Mouse (Mus musculus): ENCODE results near the gene Rer1. TPM values are rescaled to one million over a fixed set of nuclear protein-coding genes. Genes with fewer than 3 reads are reported as not detected.
A peak's percentile ranks its signal among the peaks of the same experiment; 100 is the strongest.

The Rer1 gene
- polyA plus RNA-seq, 1 experiment from 2014 or later = 167 TPM

DNA sequence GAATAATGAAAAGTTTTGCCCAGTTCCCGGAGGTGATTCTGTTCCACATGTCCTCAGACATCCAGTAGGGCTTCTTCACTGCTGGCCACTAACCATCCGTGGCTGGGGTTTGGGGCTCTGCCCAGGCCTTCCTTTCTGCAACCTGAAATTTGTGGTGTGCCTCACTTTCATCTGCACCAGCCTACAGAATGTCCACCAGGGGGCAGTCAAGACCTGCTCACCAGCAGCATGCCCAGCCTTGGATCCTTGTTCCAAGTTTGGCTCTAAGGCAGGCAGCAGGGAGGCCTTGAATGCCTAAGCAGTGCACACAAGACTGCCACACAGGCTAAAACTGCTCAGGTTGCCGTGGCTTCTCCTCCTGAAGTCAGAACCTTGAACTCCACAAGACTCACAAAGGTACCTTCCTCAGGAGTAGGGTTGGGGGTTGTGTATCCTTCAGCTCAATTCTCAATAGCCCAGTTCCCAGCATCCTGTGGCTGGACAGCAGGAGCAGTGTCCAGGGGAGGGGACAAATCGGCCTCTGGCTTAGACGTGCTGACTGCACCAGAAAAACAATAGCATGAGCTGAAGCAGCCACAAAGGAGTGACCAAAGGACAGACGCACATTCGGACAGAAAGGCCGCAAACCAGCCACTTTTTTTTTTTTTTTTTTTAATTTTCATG lies 9.2 kb upstream of the Rer1 start:
- WGBS = 42% methylated on average over 8 of the region's 8 CpGs
- no peak overlapping the region for H3K4me2 ChIP-seq (replicated peaks; ENCODE audit: low read depth, low read length)
- H3K9ac ChIP-seq (ENCODE audit: low read depth, low read length) = no peak overlapping the region
- H3K4me1 ChIP-seq (ENCODE audit: control insufficient read depth, insufficient read depth, low read length) = no peaks in the 10 kb centered on the region
- no peak overlapping the region for H3K27ac ChIP-seq (ENCODE audit: low read depth, low read length)
- H3K4me3 ChIP-seq (ENCODE audit: low read length) = no peak overlapping the region
- no peaks in the 10 kb centered on the region for H3K9me3 ChIP-seq (ENCODE audit: control insufficient read depth, low read length)
- H3K27me3 ChIP-seq (ENCODE audit: control insufficient read depth, insufficient read depth, low read length) = no peaks in the 10 kb centered on the region
- ATAC-seq (ENCODE audit: low FRiP score, low TSS enrichment) = peak; percentile 73
- 0 out of 2 replicates have a peak, but pooled peaks cover 2% of the 10 kb centered on the region for H3K36me3 ChIP-seq (ENCODE audit: control insufficient read depth, insufficient read depth, low read length)

DNA sequence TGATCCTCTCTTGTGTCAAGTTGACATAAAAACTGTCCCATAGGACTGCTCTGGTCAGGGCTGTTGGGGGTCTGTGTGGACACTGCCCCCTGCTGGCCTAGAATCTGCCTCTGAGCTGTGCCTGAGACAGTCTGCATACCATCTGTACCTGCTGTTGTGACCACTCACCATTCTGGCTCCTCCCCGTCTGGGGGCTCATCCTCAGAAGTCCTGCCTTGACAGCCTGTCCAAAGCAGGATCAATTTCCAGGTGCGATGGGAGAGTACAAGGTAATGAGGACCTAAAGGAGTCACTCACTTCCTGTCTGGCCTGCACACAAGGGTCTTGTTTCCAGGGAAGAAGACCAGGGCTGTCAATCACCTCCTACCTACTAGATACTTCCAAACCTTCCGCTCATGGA lies 8.4 kb upstream of the Rer1 start:
- Histone ChIP-seq H3K36me3 (ENCODE audit: control insufficient read depth, insufficient read depth, low read length) (0 out of 2 replicates have a peak, but pooled peaks cover 2% of the 10 kb centered on the region), H3K9ac (ENCODE audit: low read depth, low read length) (no peak overlapping the region), H3K4me3 (ENCODE audit: low read length) (no peak overlapping the region), H3K4me2 (replicated peaks; ENCODE audit: low read depth, low read length) (no peak overlapping the region), H3K9me3 (ENCODE audit: control insufficient read depth, low read length) (no peaks in the 10 kb centered on the region), H3K27me3 (ENCODE audit: control insufficient read depth, insufficient read depth, low read length) (no peaks in the 10 kb centered on the region), H3K27ac (ENCODE audit: low read depth, low read length) (no peak overlapping the region), H3K4me1 (ENCODE audit: control insufficient read depth, insufficient read depth, low read length) (no peaks in the 10 kb centered on the region)
- ATAC-seq (ENCODE audit: low FRiP score, low TSS enrichment) = peak; percentile 68; the same call in 1 of the 2 replicates
- 71% methylated on average over 3 of the region's 3 CpGs for WGBS

DNA sequence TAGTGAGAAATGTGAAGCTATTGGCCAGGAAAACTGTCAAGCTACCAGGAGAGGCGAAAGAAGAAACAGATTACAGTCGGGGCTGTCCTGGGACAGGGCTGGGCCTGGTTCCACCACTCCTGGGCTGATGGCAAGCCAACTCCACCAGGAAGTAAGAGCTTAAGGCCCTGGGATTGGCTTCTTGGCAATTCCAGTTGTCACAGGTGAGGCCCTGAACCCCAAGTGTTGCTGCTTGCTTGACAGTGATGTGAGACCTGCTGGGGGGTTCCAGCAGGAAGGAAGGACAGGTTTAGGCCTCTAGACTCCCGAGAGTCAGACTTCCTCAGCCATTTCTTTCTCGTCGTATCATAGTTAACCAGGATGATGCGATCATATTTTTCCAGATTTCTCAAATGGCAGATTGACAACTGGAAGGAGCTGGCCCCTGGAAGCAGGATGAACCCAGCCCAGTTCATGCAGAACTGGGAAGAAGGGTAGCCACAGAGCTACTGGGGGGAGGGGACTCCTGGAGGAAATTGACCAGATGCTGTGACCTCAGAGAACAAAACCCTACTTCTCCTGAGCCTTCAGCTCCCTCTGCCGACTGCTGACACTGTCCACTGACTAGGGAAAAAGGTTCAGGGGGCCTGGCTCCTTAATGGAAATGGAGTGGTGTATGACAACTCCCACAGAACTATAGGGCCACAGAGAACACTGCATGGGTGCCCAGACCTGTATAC lies 7.4 kb upstream of the Rer1 start:
- H3K27ac ChIP-seq (ENCODE audit: low read depth, low read length) = no peak overlapping the region
- H3K4me3 ChIP-seq (ENCODE audit: low read length) = no peak overlapping the region

DNA sequence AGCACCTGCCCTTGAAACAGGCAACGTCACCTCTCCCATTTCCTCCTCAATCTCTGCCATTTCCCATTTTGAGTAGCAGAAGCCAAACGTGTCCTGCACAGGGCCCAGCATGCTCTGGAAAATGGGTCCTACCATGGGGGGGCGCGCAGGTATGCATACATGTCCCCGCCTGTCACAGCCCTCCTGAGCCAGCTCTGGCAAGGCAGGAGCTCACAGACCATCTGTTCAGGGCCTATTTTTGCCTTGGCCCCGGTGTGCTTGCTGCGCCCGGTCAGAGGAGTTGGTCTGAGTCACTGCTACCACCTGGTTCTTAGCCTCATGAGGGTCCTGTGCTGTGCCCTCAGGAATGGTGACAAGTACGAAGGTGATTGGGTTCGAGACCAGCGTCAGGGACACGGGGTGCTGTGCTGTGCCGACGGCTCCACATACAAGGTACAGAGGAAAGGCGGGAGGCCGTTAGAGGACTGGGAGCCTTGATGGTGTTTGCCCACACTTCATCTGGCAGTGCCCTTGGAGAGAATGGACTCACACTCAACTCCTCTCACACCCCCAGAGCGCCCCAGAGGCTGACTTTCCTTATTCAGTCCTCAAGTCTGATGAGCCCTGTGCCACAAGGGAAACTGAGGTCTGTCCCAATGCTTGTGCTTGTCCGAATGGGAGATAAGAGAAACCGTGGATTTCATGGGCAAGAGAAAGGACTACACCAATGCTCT lies 6.7 kb upstream of the Rer1 start:
- Histone ChIP-seq H3K4me2 (replicated peaks; ENCODE audit: low read depth, low read length) (no peak overlapping the region), H3K27me3 (ENCODE audit: control insufficient read depth, insufficient read depth, low read length) (no peaks in the 10 kb centered on the region), H3K9me3 (ENCODE audit: control insufficient read depth, low read length) (no peaks in the 10 kb centered on the region), H3K27ac (ENCODE audit: low read depth, low read length) (no peak overlapping the region), H3K36me3 (ENCODE audit: control insufficient read depth, insufficient read depth, low read length) (peaks cover 5% of the 10 kb centered on the region; the same call in 1 of the 2 replicates), H3K4me1 (ENCODE audit: control insufficient read depth, insufficient read depth, low read length) (no peaks in the 10 kb centered on the region), H3K9ac (ENCODE audit: low read depth, low read length) (no peak overlapping the region), H3K4me3 (ENCODE audit: low read length) (no peak overlapping the region)
- 94% methylated on average over 19 of the region's 19 CpGs for WGBS
- ATAC-seq (ENCODE audit: low FRiP score, low TSS enrichment) = no peak

More for the DNA sequence above, 7.4 kb upstream of the Rer1 start:
- H3K4me1 ChIP-seq (ENCODE audit: control insufficient read depth, insufficient read depth, low read length) = no peaks in the 10 kb centered on the region
- no peaks in the 10 kb centered on the region for H3K9me3 ChIP-seq (ENCODE audit: control insufficient read depth, low read length)
- WGBS = 85% methylated on average over 7 of the region's 7 CpGs
- no peaks in the 10 kb centered on the region for H3K27me3 ChIP-seq (ENCODE audit: control insufficient read depth, insufficient read depth, low read length)
- no peak for ATAC-seq (ENCODE audit: low FRiP score, low TSS enrichment)
- no peak overlapping the region for H3K9ac ChIP-seq (ENCODE audit: low read depth, low read length)
- peaks cover 5% of the 10 kb centered on the region; the same call in 1 of the 2 replicates for H3K36me3 ChIP-seq (ENCODE audit: control insufficient read depth, insufficient read depth, low read length)
- no peak overlapping the region for H3K4me2 ChIP-seq (replicated peaks; ENCODE audit: low read depth, low read length)

DNA sequence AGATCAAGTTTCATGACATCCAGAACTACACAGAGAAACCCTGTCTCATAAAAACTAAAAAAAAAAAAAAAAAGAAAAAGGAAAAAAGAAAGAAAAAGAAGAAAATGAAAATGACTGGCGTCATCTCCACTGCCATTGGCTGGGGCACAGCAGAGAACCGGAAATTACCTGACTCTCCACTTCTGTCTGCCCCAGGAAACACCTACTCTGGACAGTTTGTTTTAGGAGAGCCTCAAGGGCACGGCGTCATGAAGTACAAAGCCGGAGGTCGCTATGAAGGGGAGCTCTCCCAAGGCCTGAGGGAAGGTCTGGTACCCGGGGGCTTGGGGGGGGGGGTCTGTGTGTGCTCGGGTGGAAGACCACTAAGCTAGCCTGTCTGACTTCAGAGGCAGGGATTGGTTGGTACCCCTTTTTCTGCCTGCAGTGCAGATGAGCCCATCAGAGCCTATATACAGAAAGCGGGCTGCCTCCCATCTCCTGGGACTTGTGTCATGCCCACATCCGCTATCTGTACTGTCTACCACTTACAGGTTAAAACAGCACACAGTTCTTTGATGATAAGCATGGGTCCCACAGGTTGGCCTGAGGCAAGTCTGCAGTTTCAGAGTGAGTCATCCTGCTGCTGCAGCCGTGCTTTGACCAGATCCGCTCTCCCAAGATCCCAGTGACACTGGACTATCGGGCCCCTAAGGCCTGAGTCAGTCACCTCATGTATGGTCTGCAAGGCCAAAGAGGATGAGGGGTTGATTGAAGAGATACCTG lies 4.7 kb upstream of the Rer1 start:
- Histone ChIP-seq H3K36me3 (ENCODE audit: control insufficient read depth, insufficient read depth, low read length) (peaks cover 5% of the 10 kb centered on the region; the same call in 1 of the 2 replicates), H3K27me3 (ENCODE audit: control insufficient read depth, insufficient read depth, low read length) (no peaks in the 10 kb centered on the region), H3K9me3 (ENCODE audit: control insufficient read depth, low read length) (no peaks in the 10 kb centered on the region), H3K4me3 (ENCODE audit: low read length) (no peak overlapping the region), H3K27ac (ENCODE audit: low read depth, low read length) (no peak overlapping the region), H3K4me1 (ENCODE audit: control insufficient read depth, insufficient read depth, low read length) (peaks cover 9% of the 10 kb centered on the region), H3K9ac (ENCODE audit: low read depth, low read length) (no peak overlapping the region), H3K4me2 (replicated peaks; ENCODE audit: low read depth, low read length) (no peak overlapping the region)
- WGBS = 88% methylated on average over 13 of the region's 13 CpGs
- no peak for ATAC-seq (ENCODE audit: low FRiP score, low TSS enrichment)

DNA sequence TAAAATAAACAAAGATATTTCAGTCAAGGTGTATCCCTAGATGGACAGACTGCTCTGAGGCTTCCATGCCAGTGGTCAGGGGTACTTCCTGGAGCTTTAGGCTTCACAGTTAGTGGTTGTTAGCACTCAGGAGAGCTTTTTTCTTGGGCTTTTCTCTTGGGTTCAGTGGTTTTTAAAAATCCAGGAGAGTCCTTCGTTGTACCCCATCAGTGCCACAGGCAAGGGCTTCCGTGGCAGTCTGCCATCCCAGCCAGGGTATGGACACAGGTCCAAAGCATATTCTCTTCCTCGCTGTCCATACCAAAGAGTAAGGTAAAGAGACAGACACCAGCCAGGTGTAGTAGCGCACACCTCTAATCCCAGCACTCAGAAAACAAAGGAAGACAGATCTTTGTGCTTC lies 4.0 kb upstream of the Rer1 start:
- Histone ChIP-seq H3K27me3 (ENCODE audit: control insufficient read depth, insufficient read depth, low read length) (no peaks in the 10 kb centered on the region), H3K36me3 (ENCODE audit: control insufficient read depth, insufficient read depth, low read length) (peaks cover 5% of the 10 kb centered on the region; the same call in 1 of the 2 replicates), H3K27ac (ENCODE audit: low read depth, low read length) (no peak overlapping the region), H3K4me1 (ENCODE audit: control insufficient read depth, insufficient read depth, low read length) (peaks cover 12% of the 10 kb centered on the region), H3K4me2 (replicated peaks; ENCODE audit: low read depth, low read length) (no peak overlapping the region), H3K4me3 (ENCODE audit: low read length) (no peak overlapping the region), H3K9ac (ENCODE audit: low read depth, low read length) (no peak overlapping the region), H3K9me3 (ENCODE audit: control insufficient read depth, low read length) (no peaks in the 10 kb centered on the region)
- ATAC-seq (ENCODE audit: low FRiP score, low TSS enrichment) = no peak
- 93% methylated on average over 4 of the region's 4 CpGs for whole genome bisulfite sequencing

DNA sequence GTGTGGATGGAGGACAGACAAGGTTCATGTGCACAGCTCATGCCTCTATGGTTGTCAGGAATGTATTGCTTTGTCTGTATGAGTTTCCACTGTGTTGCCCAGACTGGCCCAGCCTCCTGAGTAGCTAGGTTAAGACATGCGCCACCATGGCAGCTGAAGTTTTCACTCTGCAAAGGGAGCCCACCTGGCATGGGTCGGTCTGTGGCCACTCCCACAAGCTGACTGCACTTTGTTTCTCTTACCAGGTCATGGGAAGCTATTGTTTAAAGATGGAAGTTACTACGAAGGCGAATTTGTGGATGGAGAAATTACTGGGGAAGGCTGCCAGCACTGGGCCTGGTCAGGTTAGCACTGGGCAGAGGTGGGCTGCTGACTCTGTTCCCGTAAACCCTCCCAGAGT lies 3.1 kb upstream of the Rer1 start:
- no peaks in the 10 kb centered on the region for H3K27me3 ChIP-seq (ENCODE audit: control insufficient read depth, insufficient read depth, low read length)
- peaks cover 21% of the 10 kb centered on the region for H3K4me1 ChIP-seq (ENCODE audit: control insufficient read depth, insufficient read depth, low read length)
- no peak for ATAC-seq (ENCODE audit: low FRiP score, low TSS enrichment)
- H3K4me3 ChIP-seq (ENCODE audit: low read length) = no peak overlapping the region
- H3K27ac ChIP-seq (ENCODE audit: low read depth, low read length) = no peak overlapping the region
- H3K36me3 ChIP-seq (ENCODE audit: control insufficient read depth, insufficient read depth, low read length) = peaks cover 5% of the 10 kb centered on the region; the same call in 1 of the 2 replicates
- H3K9me3 ChIP-seq (ENCODE audit: control insufficient read depth, low read length) = no peaks in the 10 kb centered on the region
- no peak overlapping the region for H3K4me2 ChIP-seq (replicated peaks; ENCODE audit: low read depth, low read length)
- WGBS = 88% methylated on average over 5 of the region's 5 CpGs
- H3K9ac ChIP-seq (ENCODE audit: low read depth, low read length) = no peak overlapping the region

DNA sequence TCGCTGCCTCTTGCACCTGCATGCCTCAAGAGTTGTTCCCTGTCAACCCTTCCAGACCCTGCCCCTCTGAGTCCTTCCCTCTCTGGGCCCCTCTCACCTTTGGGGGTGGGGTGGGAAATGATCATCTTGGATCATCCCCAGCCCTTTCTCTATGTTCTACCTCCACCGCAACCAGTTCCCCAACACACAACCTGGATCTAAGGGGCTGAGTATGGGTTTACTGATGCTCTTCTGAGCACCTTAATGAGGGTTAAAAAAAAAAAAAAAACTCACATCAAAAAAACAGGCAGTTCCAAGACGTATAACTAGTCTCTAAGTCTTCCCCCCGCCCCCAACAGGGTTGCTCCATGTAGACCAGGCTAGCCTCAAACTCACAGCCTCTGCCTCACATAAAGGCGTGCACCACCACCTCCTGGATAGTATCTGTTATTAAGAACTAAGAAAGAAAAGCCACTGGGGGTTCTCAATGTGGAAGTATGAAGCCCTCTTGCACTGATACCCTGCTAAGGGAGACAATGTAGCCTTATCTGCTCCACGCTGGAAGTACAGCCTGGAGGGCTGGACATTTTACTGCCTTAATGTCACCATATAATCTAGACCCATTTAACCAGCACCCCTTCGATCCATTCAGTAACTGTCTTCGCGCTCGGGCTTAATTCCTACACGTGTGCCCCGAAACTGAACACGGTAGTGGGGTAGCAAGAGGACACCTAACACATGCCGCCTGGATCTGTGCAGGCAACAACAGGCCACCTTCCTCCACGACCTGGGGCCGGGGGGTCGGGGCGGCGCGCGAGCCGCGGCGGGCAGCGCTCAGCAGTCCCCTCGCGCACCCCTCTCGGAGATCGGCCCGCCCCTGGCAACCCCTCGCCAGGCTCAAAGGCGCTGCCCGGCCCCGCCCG lies 725 bp downstream of the Rer1 start:
- Histone ChIP-seq H3K4me2 (replicated peaks; ENCODE audit: low read depth, low read length) (peak overlapping the region; percentile 72), H3K27me3 (ENCODE audit: control insufficient read depth, insufficient read depth, low read length) (no peaks in the 10 kb centered on the region), H3K9me3 (ENCODE audit: control insufficient read depth, low read length) (no peaks in the 10 kb centered on the region), H3K9ac (ENCODE audit: low read depth, low read length) (peak overlapping the region; percentile 95), H3K4me3 (ENCODE audit: low read length) (peak overlapping the region; percentile 96), H3K36me3 (ENCODE audit: control insufficient read depth, insufficient read depth, low read length) (peaks cover 27% of the 10 kb centered on the region), H3K27ac (ENCODE audit: low read depth, low read length) (peak overlapping the region; percentile 94), H3K4me1 (ENCODE audit: control insufficient read depth, insufficient read depth, low read length) (peaks cover 27% of the 10 kb centered on the region)
- WGBS = 6% methylated on average over 30 of the region's 35 CpGs
- ATAC-seq (ENCODE audit: low FRiP score, low TSS enrichment) = peak; percentile 53
